Mouse (Mus musculus): ENCODE measurements at regions not wholly inside any gene's neighbourhood (a gene's known extent, or its start where the extent isn't known, plus 50 kb on each side); places are given as distances from the start of the nearest gene placed in this dataset.
"Not testable (repeated sequence)": the region's sequence is repeated elsewhere in the genome, so short reads cannot be mapped to it uniquely, and the experiment has no call there.

DNA sequence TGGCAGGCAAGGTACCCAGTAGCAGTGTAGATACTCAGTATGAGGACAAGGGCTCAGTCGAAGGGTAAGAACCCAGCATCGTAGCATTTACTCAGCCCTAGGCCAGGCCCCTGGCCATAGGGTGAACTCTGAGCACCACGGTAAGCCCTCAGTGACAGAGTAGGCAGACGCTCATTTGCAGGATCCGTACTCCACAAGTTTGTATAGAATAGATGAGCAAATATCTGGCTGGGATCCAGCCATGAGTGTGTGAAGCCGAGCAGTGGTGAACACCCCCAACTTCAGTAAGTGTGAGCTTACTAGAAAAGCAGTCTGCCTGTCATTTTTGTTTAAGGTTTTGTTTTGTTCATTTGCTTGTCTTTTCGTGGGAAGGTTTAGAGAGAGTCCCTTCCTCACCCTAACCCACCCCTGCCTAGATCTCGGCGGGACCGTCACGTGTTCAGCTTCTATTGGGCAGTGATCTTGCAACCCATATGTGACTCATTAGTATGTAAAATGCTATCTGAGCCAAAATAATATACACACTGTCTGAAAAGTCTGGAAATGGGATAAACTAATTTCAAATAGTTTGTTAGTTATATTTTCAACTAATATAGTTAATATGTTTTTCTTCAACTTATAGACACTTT, 76.3 kb downstream of the Gm5447 start:
- H3K9ac ChIP-seq (replicated peaks) = no peak overlapping the region
- WGBS = 74% methylated on average over 11 of the region's 11 CpGs
- H3K4me3 ChIP-seq (replicated peaks) = no peak overlapping the region
- peaks cover 14% of the 10 kb centered on the region for H3K4me1 ChIP-seq (replicated peaks)
- ATAC-seq (ENCODE audit: insufficient number of reproducible peaks, insufficient read depth, low FRiP score, low TSS enrichment, low read depth) = no peak
- peaks cover 2% of the 10 kb centered on the region; the same call in 1 of the 2 replicates for H3K27me3 ChIP-seq
- H3K36me3 ChIP-seq = no peaks in the 10 kb centered on the region
- no peak overlapping the region for H3K27ac ChIP-seq
- no peaks in the 10 kb centered on the region for H3K9me3 ChIP-seq
- H3K4me2 ChIP-seq = no peak overlapping the region

DNA sequence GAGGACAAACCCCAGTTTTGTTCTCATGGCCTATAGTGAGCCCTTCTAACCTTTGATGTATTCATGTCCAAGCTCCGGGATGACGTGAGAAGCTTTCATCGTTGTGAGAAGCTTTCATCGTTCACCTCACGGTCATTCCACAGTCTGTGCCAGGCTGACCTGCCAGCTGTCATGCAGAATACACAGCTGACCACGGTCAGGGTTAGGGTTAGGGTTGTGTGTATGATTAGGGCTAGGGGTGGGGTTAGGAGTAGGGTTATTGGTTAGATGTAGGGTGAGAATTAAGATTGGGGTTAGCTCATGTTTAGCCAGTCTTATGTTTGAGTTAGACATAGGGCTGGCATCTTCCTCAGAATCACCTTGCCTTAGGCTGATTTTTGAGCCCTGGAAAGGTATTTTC, 77.6 kb downstream of the Gm5447 start:
- not testable (repeated sequence) for H3K4me3 ChIP-seq (replicated peaks); H3K27ac ChIP-seq; H3K9me3 ChIP-seq; H3K9ac ChIP-seq (replicated peaks); H3K27me3 ChIP-seq; H3K4me2 ChIP-seq; H3K36me3 ChIP-seq
- peak; percentile 42; the same call in 1 of the 2 replicates for ATAC-seq (ENCODE audit: insufficient number of reproducible peaks, insufficient read depth, low FRiP score, low TSS enrichment, low read depth)
- WGBS = 86% methylated on average over 2 of the region's 6 CpGs
- H3K4me1 ChIP-seq (replicated peaks) = peaks cover 13% of the 10 kb centered on the region

DNA sequence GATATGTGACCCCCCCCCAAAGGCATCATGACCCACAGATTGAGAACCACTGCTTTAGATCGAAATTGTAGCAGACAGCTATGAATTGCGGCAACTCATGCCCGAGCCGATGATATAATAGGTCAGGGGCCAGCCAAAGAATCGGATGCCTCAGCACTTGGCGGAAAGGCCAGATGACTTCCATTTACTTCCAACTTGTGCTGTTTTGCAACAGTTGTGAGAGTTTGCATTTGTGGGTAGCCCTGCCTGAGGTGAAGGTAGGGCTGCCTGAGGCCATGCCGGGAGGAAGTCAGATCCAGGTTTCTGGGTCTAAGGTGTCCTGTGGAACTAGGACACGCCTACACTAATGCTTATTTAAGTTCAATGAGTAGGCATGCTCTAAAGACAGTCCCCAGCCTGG, 80.4 kb downstream of the Gm5447 start:
- WGBS = 93% methylated on average over 8 of the region's 8 CpGs
- Histone ChIP-seq H3K9ac (replicated peaks) (no peak overlapping the region), H3K4me2 (no peak overlapping the region), H3K27me3 (peaks cover 2% of the 10 kb centered on the region; the same call in 1 of the 2 replicates), H3K4me1 (replicated peaks) (peaks cover 4% of the 10 kb centered on the region; the same call in 1 of the 2 replicates), H3K4me3 (replicated peaks) (no peak overlapping the region), H3K9me3 (no peaks in the 10 kb centered on the region), H3K27ac (no peak overlapping the region), H3K36me3 (no peaks in the 10 kb centered on the region)
- no peak for ATAC-seq (ENCODE audit: insufficient number of reproducible peaks, insufficient read depth, low FRiP score, low TSS enrichment, low read depth)

DNA sequence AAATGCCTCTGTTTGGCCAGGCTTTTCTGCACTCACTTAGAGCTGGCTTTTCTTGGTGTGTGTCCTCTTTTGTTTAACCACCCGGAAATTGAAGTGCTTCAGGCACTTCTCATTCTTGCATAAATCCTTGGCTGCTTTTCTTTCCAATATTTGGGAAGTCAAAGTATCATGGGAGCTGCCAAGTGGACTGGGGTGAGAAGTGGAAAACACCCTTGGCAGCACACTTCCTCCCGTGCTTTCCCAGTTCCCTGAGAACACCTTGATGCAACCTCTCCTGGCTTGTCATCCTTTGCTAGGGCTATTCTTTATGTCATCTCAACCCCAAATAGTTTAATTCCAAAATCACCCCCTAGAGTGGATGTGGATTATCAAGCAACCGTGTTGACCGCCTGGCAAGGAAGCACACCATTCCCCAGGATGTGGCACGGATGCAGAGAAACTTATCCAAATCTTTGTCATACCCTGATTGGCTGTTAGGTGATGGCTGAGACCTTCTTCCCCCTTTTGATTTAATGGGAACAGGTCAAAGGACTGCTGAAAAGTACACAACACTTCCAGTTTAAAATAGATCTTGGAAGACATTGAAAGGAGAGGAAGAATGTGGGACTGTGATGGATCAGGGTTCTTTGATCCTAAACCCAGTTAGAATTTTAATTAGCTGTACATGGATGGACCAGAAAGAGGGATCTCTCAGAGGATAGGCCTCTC, 81.5 kb downstream of the Gm5447 start:
- WGBS = 82% methylated on average over 5 of the region's 5 CpGs
- Histone ChIP-seq H3K4me2 (no peak overlapping the region), H3K27ac (no peak overlapping the region), H3K9ac (replicated peaks) (no peak overlapping the region), H3K4me1 (replicated peaks) (no peaks in the 10 kb centered on the region), H3K9me3 (no peaks in the 10 kb centered on the region), H3K4me3 (replicated peaks) (no peak overlapping the region), H3K27me3 (no peaks in the 10 kb centered on the region), H3K36me3 (no peaks in the 10 kb centered on the region)
- no peak for ATAC-seq (ENCODE audit: insufficient number of reproducible peaks, insufficient read depth, low FRiP score, low TSS enrichment, low read depth)

DNA sequence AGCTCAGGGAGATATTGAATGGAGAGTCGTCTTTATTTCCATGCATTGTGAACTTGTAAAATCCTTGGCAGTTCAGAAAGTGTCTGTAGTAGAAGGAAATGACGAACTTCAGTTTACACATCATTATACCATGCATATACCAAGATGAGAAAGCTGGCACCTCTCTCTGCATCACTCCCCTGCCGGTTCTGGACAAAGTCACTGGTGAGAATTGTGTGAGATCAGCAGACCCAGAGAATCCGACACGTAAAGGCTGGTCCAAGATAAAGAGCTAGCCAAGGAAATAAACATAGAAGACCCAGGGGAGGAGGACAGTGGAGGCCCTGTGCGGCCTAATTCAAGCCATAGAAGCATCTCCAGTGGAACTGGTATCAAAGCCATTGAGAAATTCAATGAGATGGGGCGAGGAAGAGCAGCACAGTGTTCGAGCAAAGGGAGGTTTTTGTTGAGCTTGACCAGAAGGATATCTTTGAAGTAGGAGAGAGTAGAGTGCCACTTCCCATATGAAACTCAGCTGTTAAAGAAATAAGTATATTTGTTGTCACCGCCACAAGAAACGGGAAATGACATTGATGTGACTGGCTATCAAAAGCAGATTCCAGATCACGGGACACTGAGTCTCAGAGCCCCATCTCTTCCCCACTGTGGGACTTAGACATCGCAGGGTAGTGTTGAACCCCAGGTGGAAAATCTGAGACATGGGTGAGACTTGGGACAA, 82.3 kb downstream of the Gm5447 start:
- no peaks in the 10 kb centered on the region for H3K27me3 ChIP-seq
- no peak overlapping the region for H3K4me2 ChIP-seq
- H3K9me3 ChIP-seq = no peaks in the 10 kb centered on the region
- no peak overlapping the region for H3K4me3 ChIP-seq (replicated peaks)
- H3K36me3 ChIP-seq = no peaks in the 10 kb centered on the region
- no peak overlapping the region for H3K27ac ChIP-seq
- H3K4me1 ChIP-seq (replicated peaks) = no peaks in the 10 kb centered on the region
- H3K9ac ChIP-seq (replicated peaks) = no peak overlapping the region
- 90% methylated on average over 12 of the region's 12 CpGs for WGBS
- no peak for ATAC-seq (ENCODE audit: insufficient number of reproducible peaks, insufficient read depth, low FRiP score, low TSS enrichment, low read depth)

DNA sequence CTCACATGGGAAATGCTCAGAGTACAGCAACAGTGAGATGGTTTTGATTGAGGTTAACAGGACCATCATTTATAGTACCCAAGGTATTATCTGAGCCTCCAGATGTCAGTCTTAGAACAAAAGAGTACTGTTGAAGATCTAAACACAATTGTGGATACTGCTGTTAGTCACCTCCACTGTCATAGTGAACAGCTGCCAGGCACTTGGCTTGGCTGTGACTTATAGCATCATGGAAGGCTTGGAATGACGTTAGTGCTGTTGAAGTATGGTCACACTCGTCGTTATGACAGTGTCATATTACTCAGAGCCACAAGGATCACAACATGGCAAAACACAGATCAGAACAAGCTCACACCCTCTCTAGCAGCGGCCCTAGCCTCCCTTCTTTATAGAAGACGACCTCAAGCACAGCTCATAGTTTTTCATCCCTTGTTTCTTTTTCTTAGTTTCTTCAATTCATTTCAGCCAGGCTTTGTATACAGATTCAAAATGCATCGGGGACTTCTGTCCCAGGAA, 87.0 kb downstream of the Gm5447 start:
- Histone ChIP-seq H3K9ac (replicated peaks) (no peak overlapping the region), H3K9me3 (no peaks in the 10 kb centered on the region), H3K27me3 (no peaks in the 10 kb centered on the region), H3K4me2 (no peak overlapping the region), H3K36me3 (no peaks in the 10 kb centered on the region), H3K4me1 (replicated peaks) (no peaks in the 10 kb centered on the region), H3K4me3 (replicated peaks) (no peak overlapping the region), H3K27ac (no peak overlapping the region)
- WGBS = 66% methylated on average over 6 of the region's 6 CpGs
- ATAC-seq (ENCODE audit: insufficient number of reproducible peaks, insufficient read depth, low FRiP score, low TSS enrichment, low read depth) = no peak

DNA sequence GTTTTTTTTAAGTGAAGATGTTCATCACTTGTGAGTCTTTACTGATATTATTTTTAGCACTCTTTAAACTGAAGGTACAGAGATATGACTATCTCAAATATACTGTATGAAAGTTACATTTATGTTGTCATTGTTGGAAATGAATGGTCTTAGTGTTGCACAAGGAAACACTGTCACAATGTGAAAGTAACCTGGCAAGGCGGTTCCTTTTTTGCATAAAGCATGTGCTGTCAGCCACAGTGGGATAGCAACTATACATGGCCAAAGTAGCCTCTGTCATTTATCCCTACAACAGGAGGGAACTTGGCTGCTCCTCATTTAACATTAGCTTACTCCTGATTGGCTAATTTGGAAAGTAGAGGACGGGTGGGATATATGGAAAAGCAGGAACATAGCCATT, 94.3 kb downstream of the Gm5447 start:
- no peak for ATAC-seq (ENCODE audit: insufficient number of reproducible peaks, insufficient read depth, low FRiP score, low TSS enrichment, low read depth)
- H3K4me3 ChIP-seq (replicated peaks) = no peak overlapping the region
- no peaks in the 10 kb centered on the region for H3K36me3 ChIP-seq
- no peak overlapping the region for H3K27ac ChIP-seq
- H3K4me1 ChIP-seq (replicated peaks) = no peaks in the 10 kb centered on the region
- H3K4me2 ChIP-seq = no peak overlapping the region
- no peaks in the 10 kb centered on the region for H3K9me3 ChIP-seq
- H3K27me3 ChIP-seq = no peaks in the 10 kb centered on the region; the same call in 1 of the 2 replicates
- 75% methylated on average over 2 of the region's 2 CpGs for WGBS
- no peak overlapping the region for H3K9ac ChIP-seq (replicated peaks)

DNA sequence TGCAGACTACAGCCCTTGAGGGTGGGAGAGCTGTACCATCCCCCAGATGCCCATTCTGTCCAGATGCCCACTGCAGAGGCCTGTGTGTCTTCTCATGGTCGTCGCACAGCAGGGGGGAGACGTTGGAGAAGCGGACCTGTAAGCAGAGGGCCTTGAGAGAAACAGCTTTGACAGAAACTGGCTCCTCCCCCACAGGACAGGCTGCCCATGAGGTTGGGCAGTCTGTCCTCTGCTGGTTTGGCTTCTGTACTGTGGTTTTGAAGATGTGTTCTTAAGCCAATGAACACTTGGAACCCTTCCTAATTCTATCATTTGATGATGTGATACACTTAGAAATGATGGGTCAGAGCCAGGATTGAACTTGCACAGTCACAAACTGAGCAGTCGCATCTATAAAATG, 102.5 kb downstream of the Gm5447 start:
- Histone ChIP-seq H3K4me2 (no peak overlapping the region), H3K36me3 (no peaks in the 10 kb centered on the region), H3K4me3 (replicated peaks) (no peak overlapping the region), H3K27ac (no peak overlapping the region), H3K9me3 (no peaks in the 10 kb centered on the region), H3K27me3 (peaks cover 35% of the 10 kb centered on the region), H3K9ac (replicated peaks) (no peak overlapping the region), H3K4me1 (replicated peaks) (peaks cover 29% of the 10 kb centered on the region)
- 61% methylated on average over 5 of the region's 5 CpGs for WGBS
- ATAC-seq (ENCODE audit: insufficient number of reproducible peaks, insufficient read depth, low FRiP score, low TSS enrichment, low read depth) = no peak

DNA sequence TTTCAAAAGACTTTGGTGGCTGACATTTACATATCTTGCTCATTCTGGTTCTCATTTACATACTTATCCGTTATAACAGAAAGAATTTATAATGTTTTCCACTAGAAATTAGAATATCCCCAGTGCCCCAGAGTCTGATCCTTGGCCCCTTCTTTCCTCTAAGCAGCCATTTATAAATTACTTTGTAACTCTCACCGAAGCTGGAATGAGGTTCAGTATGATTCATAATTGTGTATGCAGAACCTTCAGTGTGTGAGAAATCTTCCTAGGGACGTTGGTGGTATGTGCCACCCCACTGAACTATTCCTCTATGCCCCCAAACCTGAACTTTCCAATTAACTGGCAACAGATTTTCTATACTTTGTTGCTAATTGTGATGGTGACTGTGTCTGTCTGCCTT, 104.7 kb downstream of the Gm5447 start:
- 66% methylated on average over 3 of the region's 3 CpGs for WGBS
- Histone ChIP-seq H3K9ac (replicated peaks) (no peak overlapping the region), H3K36me3 (no peaks in the 10 kb centered on the region), H3K4me1 (replicated peaks) (peaks cover 29% of the 10 kb centered on the region), H3K27me3 (peaks cover 39% of the 10 kb centered on the region), H3K9me3 (no peaks in the 10 kb centered on the region), H3K4me2 (no peak overlapping the region), H3K27ac (no peak overlapping the region), H3K4me3 (replicated peaks) (no peak overlapping the region)
- ATAC-seq (ENCODE audit: insufficient number of reproducible peaks, insufficient read depth, low FRiP score, low TSS enrichment, low read depth) = no peak

DNA sequence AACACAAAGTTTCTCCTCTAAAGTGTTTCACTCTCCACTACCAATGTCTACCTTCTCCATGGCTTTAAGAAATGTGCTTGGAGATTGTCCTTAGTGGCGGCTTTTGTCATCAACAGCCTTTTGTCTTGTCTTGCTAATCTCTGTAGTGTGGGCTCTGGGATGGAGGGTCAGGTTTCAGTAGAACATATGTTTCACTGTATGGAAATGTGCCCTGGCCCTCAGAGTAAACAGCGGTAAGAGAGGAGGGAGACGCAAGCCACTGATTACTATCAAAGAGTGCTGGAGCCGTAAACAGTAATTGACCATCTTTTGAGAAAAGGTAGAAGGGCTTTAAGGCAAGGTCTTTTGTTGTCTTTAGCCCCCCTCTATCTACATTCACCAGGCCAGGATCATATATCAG, 106.2 kb downstream of the Gm5447 start:
- Histone ChIP-seq H3K4me1 (replicated peaks) (peaks cover 29% of the 10 kb centered on the region), H3K4me2 (peak overlapping the region; percentile 33)
- 3% methylated on average over 4 of the region's 4 CpGs for WGBS

DNA sequence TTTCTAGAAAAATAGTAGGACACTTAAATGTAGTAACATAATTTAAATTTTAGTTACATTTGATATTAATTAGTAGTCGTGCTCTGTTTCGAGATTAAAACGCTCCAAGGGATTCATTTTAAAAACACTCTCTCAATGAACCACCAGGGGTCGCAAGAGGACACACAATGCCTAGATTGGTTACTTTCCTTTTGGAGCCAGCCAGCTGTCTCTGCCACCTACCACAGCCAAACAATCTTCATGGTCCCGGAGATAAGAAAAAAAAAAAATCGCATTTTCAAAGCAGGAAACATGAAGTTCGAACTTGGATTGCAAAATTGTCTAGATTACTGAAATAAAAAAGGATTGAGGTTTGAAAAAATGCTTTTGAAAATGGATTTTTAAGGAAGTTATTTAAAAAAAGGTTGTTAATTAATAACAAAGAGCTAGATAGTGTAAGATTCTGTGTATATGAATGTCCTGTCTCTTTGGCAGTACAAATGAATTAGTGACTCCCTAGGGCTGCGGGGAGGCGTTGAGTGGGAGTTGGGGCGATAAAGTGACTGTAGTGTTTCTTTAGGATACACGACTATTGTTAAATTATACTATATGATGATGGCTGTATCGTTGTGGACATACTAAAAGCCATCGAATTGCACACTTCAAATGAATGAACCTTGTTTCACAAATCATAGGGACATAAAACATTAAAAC, 108.6 kb downstream of the Gm5447 start:
- Histone ChIP-seq H3K27me3 (peaks cover 48% of the 10 kb centered on the region), H3K4me2 (no peak overlapping the region), H3K9me3 (no peaks in the 10 kb centered on the region), H3K36me3 (no peaks in the 10 kb centered on the region), H3K9ac (replicated peaks) (no peak overlapping the region), H3K4me1 (replicated peaks) (peaks cover 30% of the 10 kb centered on the region), H3K27ac (no peak overlapping the region), H3K4me3 (replicated peaks) (no peak overlapping the region)
- 34% methylated on average over 13 of the region's 13 CpGs for whole genome bisulfite sequencing
- ATAC-seq (ENCODE audit: insufficient number of reproducible peaks, insufficient read depth, low FRiP score, low TSS enrichment, low read depth) = no peak

More for the DNA sequence above, 106.2 kb downstream of the Gm5447 start:
- Histone ChIP-seq H3K27me3 (peaks cover 51% of the 10 kb centered on the region), H3K9me3 (no peaks in the 10 kb centered on the region), H3K4me3 (replicated peaks) (no peak overlapping the region), H3K9ac (replicated peaks) (no peak overlapping the region), H3K36me3 (no peaks in the 10 kb centered on the region), H3K27ac (no peak overlapping the region)
- ATAC-seq (ENCODE audit: insufficient number of reproducible peaks, insufficient read depth, low FRiP score, low TSS enrichment, low read depth) = no peak
